Mouse (Mus musculus): ENCODE measurements around the gene Vegfd. TPM values are rescaled to one million over a fixed set of nuclear protein-coding genes. Genes with fewer than 3 reads are reported as not detected.

Gene Vegfd
- total RNA-seq, 2 experiments from 2014 or later = 2.6 to 3.0 TPM

Other genes with a start within 250 kb of the Vegfd start
- gene Ace2, start 234.0 kb upstream of the Vegfd start, total RNA-seq (2021) = 1 to 10 TPM; 1.1 to 1.5 TPM
- 1 to 10 TPM; 1.9 to 2.5 TPM for gene Bmx, start 115.2 kb upstream of the Vegfd start, total RNA-seq (2021)
- 1 to 10 TPM; 7.0 to 7.8 TPM for gene Pir, start 104.0 kb upstream of the Vegfd start, total RNA-seq (2021)
- 1 to 10 TPM; 2.1 to 2.8 TPM for gene Piga, start 46.4 kb downstream of the Vegfd start, total RNA-seq (2021)
- gene Asb11, start 63.6 kb downstream of the Vegfd start, total RNA-seq (2021) = 100 to 1,000 TPM; 137 to 162 TPM
- gene Asb9, start 132.9 kb downstream of the Vegfd start, total RNA-seq (2021) = not detected

Data from heart, adult 18-20 months (tissue).